Mouse (Mus musculus) ovary, adult 18-20 months (tissue): ENCODE measurements around the gene Naf1.

Experiments
- DNase-seq: peaks from one replicate; pipeline ENCODE4 v3.0.0; 2022; ENCODE audit warnings: low spot score, mixed read lengths

Naf1 gene

GRCm38 (mm10) chr8:66860023-66860422 is at the start of gene Naf1:
TSS of gene Naf1 (plus strand) at chr8:66860217.
- peak; percentile 86 for DNase-seq

GRCm38 (mm10) chr8:66860921-66861588 is 1.0 kb downstream of the Naf1 start:
- DNase-seq = no peak

GRCm38 (mm10) chr8:66861589-66862500 is 1.8 kb downstream of the Naf1 start:
- DNase-seq = no peak

GRCm38 (mm10) chr8:66863761-66864160 is 3.7 kb downstream of the Naf1 start:
- no peak for DNase-seq

- DNase-seq = no peak
These were observed 5.1 kb downstream of the Naf1 start for GRCm38 (mm10) chr8:66865120-66865519.

GRCm38 (mm10) chr8:66867679-66868078 is 7.7 kb downstream of the Naf1 start:
- no peak for DNase-seq

- DNase-seq = no peak
These were observed 9.4 kb downstream of the Naf1 start for GRCm38 (mm10) chr8:66869211-66869932.

GRCm38 (mm10) chr8:66883866-66884265 is 23.8 kb downstream of the Naf1 start:
- DNase-seq = no peak

GRCm38 (mm10) chr8:66891879-66892278 is 31.9 kb downstream of the Naf1 start:
- no peak for DNase-seq

- DNase-seq = no peak
These were observed 45.0 kb downstream of the Naf1 start for GRCm38 (mm10) chr8:66905000-66905399.

- DNase-seq = no peak
These were observed 45.5 kb downstream of the Naf1 start for GRCm38 (mm10) chr8:66905557-66905956.

GRCm38 (mm10) chr8:66906116-66906515 is 46.1 kb downstream of the Naf1 start:
- DNase-seq = no peak

GRCm38 (mm10) chr8:66910684-66911083 is 50.7 kb downstream of the Naf1 start:
- no peak for DNase-seq

- DNase-seq = no peak
These were observed 53.9 kb downstream of the Naf1 start for GRCm38 (mm10) chr8:66913616-66914536.

- DNase-seq = no peak
These were observed 56.0 kb downstream of the Naf1 start for GRCm38 (mm10) chr8:66916056-66916455.

- DNase-seq = no peak
These were observed 57.9 kb downstream of the Naf1 start for GRCm38 (mm10) chr8:66917695-66918467.

- DNase-seq = no peak
These were observed 58.5 kb downstream of the Naf1 start for GRCm38 (mm10) chr8:66918471-66918870.

GRCm38 (mm10) chr8:66933746-66934145 is 73.7 kb downstream of the Naf1 start:
- no peak for DNase-seq

- no peak for DNase-seq
These were observed 76.2 kb downstream of the Naf1 start for GRCm38 (mm10) chr8:66936236-66936635.
